Mouse (Mus musculus) T-helper 2 cell (primary cell): ENCODE measurements around the gene Asf1a.
"Not testable (repeated sequence)": the region's sequence is repeated elsewhere in the genome, so short reads cannot be mapped to it uniquely, and the experiment has no call there.

Experiments used
- in situ Hi-C: fragments of 300-600 bp; cut with MboI, MseI; formaldehyde crosslinking; loops from one replicate; pipeline ENCODE4 v1.15.1; 2025; ENCODE audit warnings: high pct_unique_total_duplicates

Gene Asf1a

GRCm38 (mm10) chr10:53635246-53635971 lies 38.9 kb downstream of the Asf1a start:
- in situ Hi-C loops: loop anchor here (10.0 kb wide), 1 partner anchor 519 kb away; no protein-coding TSS in a partner anchor

- in situ Hi-C loops: no loop called here
Observed at GRCm38 (mm10) chr10:53641507-53641906, 45.0 kb downstream of the Asf1a start.

- in situ Hi-C loops: no loop called here
Observed at GRCm38 (mm10) chr10:53650683-53651082, 54.1 kb downstream of the Asf1a start.

- in situ Hi-C loops: not testable (repeated sequence)
Observed at GRCm38 (mm10) chr10:53654239-53654638, 57.7 kb downstream of the Asf1a start.
